Mouse (Mus musculus) lung, postnatal 0 days (tissue): ENCODE data around the gene Mllt10.

ENCODE experiments used
- CTCF ChIP-seq: IDR thresholded peaks from 2 replicates; pipeline ENCODE4 v1.5.1; 2016; ENCODE audit warnings: antibody characterized with exemption, mild to moderate bottlenecking
- EP300 ChIP-seq: IDR thresholded peaks from 2 replicates; pipeline ENCODE4 v1.6.1; 2016; ENCODE audit warnings: antibody characterized with exemption, mild to moderate bottlenecking, control low read depth

GRCm38 (mm10) chr2:18159426-18159825 lies 104.4 kb downstream of the Mllt10 start:
- TF ChIP-seq EP300 (no peak), CTCF (no peak)
